Mouse (Mus musculus) forebrain, embryonic 11.5 days (tissue): ENCODE measurements around the gene Med16. TPM values are rescaled to one million over a fixed set of nuclear protein-coding genes. Genes with fewer than 3 reads are reported as not detected.

Experiments used
- ATAC-seq: fragments of 200-750 bp; cut with Nextera tagmentation; replicated peaks from 2 replicates; pipeline ENCODE4 v1.8.0; 2017; ENCODE audit warnings: moderate TSS enrichment; ENCODE audit not compliant: low FRiP score
- DNase-seq: peaks from one replicate; pipeline ENCODE4 v3.0.0-alpha.2; 2017; ENCODE audit warnings: low spot score
- H3K27ac ChIP-seq: fragments of 300-500 bp; sonication (generic); 2 replicates; pipeline ENCODE4 v1.5.1; 2014; ENCODE audit warnings: low read depth, low read length
- H3K27me3 ChIP-seq: fragments of 300-500 bp; sonication (generic); 2 replicates; pipeline ENCODE4 v1.6.1; 2014; ENCODE audit warnings: mild to moderate bottlenecking, low read length, mixed read lengths; ENCODE audit not compliant: control insufficient read depth, insufficient read depth
- H3K36me3 ChIP-seq: fragments of 300-500 bp; sonication (generic); 2 replicates; pipeline ENCODE4 v1.6.1; 2014; ENCODE audit warnings: mild to moderate bottlenecking, low read length, moderate library complexity, mixed read lengths; ENCODE audit not compliant: control insufficient read depth, insufficient read depth
- H3K4me1 ChIP-seq: fragments of 300-500 bp; sonication (generic); replicated peaks from 2 replicates; pipeline ENCODE4 v1.6.1; 2014; ENCODE audit warnings: low read length, mixed read lengths; ENCODE audit not compliant: control insufficient read depth, insufficient read depth
- H3K4me2 ChIP-seq: fragments of 300-500 bp; sonication (generic); 2 replicates; pipeline ENCODE4 v1.6.1; 2014; ENCODE audit warnings: low read depth, mild to moderate bottlenecking, low read length, moderate library complexity, mixed read lengths; ENCODE audit not compliant: severe bottlenecking
- H3K4me3 ChIP-seq: fragments of 300-500 bp; sonication (generic); 2 replicates; pipeline ENCODE4 v1.5.1; 2014; ENCODE audit warnings: low read depth, low read length
- H3K9ac ChIP-seq: fragments of 300-500 bp; sonication (generic); 2 replicates; pipeline ENCODE4 v1.6.1; 2014; ENCODE audit warnings: low read length
- H3K9me3 ChIP-seq: fragments of 300-500 bp; sonication (generic); 2 replicates; pipeline ENCODE4 v1.6.1; 2016; ENCODE audit warnings: low read length, mixed read lengths; ENCODE audit not compliant: control insufficient read depth
- WGBS: fragments of 180-500 bp; shearing (Covaris S2); extraction: QIAGEN DNeasy Blood & Tissue Kit; methylation state at CpG from one replicate; pipeline ENCODE4 v1.1.7; 2014; 5-methylcytosine and 5-hydroxymethylcytosine counted together
- polyA plus RNA-seq: library from polyadenylated mRNA; unstranded; fragments of >200 nt; fragmentation: Nextera tagmentation; extraction: Ambion mirVana; gene quantifications from 2 replicates; pipeline ENCODE4 v1.2.1, GENCODE M21; 2014

The Med16 gene
- polyA plus RNA-seq, 1 experiment from 2014 or later: 60.4 TPM

GRCm38 (mm10) chr10:79914948-79915596 lies 6.3 kb upstream of the Med16 start:
- Histone ChIP-seq H3K4me3 (no peak overlapping the region), H3K9ac (peak overlapping the region; percentile 20; the same call in 1 of the 2 replicates), H3K4me1 (peaks cover 15% of the 10 kb centered on the region), H3K36me3 (no peaks in the 10 kb centered on the region), H3K4me2 (no peak overlapping the region), H3K9me3 (no peaks in the 10 kb centered on the region), H3K27ac (no peak overlapping the region), H3K27me3 (peaks cover 29% of the 10 kb centered on the region)
- ATAC-seq: no peak
- DNase-seq: no peak
- WGBS: 76% methylated on average over 7 of the region's 7 CpGs

DNA sequence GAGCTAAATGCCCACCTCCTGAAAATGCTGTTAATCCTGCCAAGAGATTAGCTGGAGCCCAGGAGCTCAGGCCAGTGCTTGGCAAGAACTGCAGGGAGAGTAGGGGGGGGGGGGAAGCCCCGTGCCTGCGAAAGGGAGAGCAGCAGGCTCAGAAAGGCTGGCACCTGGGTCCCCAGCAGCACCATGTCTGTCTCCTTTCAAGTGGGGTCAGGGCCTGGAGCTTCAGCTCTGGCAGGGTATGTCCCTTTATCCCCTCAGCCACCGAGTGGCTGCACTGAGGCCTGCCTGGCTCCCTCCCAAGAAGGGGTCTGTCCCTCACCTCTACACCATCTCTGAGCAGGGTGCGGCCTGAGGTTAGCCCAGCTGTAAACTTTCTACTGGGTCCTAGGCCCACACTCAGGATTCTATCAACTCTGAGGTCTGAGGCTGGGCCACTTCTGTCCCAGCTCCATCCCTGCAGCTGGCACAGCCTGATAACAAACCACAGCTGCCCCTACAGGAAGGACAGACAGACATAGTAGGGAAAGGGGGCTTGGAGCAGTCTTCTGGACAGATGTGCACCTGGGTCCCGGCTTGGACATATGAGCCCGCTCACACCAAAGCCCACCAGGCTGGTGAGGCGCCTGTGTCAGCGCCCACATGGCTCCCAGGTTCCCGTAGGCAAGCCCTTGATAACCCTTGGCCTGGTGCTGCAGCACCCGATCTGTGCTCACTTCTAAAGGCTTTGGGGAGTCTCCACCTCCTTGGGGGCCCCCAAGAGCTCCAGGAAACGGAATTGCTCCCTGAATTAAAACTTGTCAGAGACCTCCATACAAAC lies 5.6 kb upstream of the Med16 start:
- ATAC-seq (no peak), DNase-seq (no peak)
- H3K27ac ChIP-seq: no peak overlapping the region
- 67% methylated on average over 9 of the region's 11 CpGs for WGBS
- peaks cover 13% of the 10 kb centered on the region for H3K4me1 ChIP-seq
- H3K4me3 ChIP-seq: no peak overlapping the region
- peaks cover 22% of the 10 kb centered on the region for H3K27me3 ChIP-seq
- no peaks in the 10 kb centered on the region for H3K9me3 ChIP-seq
- no peak overlapping the region for H3K4me2 ChIP-seq
- H3K36me3 ChIP-seq: no peaks in the 10 kb centered on the region
- no peak overlapping the region for H3K9ac ChIP-seq

- H3K4me2 ChIP-seq: no peak overlapping the region
- peaks cover 3% of the 10 kb centered on the region for H3K27me3 ChIP-seq
- H3K9ac ChIP-seq: no peak overlapping the region
- no peak overlapping the region for H3K4me3 ChIP-seq
- no peak for ATAC-seq
- H3K27ac ChIP-seq: no peak overlapping the region
- H3K36me3 ChIP-seq: no peaks in the 10 kb centered on the region
- DNase-seq: no peak
- 66% methylated on average over 20 of the region's 20 CpGs for WGBS
- H3K4me1 ChIP-seq: peaks cover 11% of the 10 kb centered on the region
- no peaks in the 10 kb centered on the region for H3K9me3 ChIP-seq
Measured at GRCm38 (mm10) chr10:79912412-79912811, 3.7 kb upstream of the Med16 start.

DNA sequence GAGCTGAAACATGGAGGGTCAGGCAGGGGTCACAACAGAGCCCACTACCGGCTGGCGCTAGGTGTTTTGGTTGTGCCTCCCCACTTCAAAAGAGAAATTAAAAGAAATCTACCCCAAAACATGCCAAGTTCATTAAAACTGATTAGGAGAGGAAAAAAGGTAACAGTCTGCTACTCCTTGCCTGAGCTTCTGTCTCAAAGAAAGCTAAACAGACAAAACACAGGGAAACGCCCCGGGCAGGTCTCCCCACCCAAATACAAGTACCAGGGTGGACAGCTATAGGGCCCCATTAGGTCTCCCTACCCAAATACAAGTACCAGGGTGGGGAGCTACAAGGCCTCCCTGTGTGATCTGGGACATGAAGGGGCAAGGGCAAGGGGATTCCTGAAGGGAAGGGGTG lies 1.8 kb upstream of the Med16 start, which contains the start of gene Gm26602:
Gm26602 (plus strand) TSS at position 301 of the 400 bp plus-strand sequence.
- H3K4me2 ChIP-seq: no peak within 1 kb of the TSS
- H3K27me3 ChIP-seq: no peaks in the 10 kb centered on the region
- DNase-seq (no peak), ATAC-seq (no peak)
- peaks cover 9% of the 10 kb centered on the region for H3K4me1 ChIP-seq
- no peaks in the 10 kb centered on the region; the same call in 1 of the 2 replicates for H3K36me3 ChIP-seq
- H3K9me3 ChIP-seq: no peaks in the 10 kb centered on the region
- H3K27ac ChIP-seq: no peak within 1 kb of the TSS
- H3K4me3 ChIP-seq: no peak within 1 kb of the TSS
- 97% methylated on average over 4 of the region's 4 CpGs for WGBS
- no peak within 1 kb of the TSS for H3K9ac ChIP-seq

- 24% methylated on average over 14 of the region's 14 CpGs for WGBS
- Histone ChIP-seq H3K9ac (peak overlapping the region; percentile 94; the same call in 1 of the 2 replicates), H3K36me3 (no peaks in the 10 kb centered on the region; the same call in 1 of the 2 replicates), H3K4me1 (0 out of 2 replicates have a peak, but pooled peaks cover 5% of the 10 kb centered on the region), H3K4me2 (peak overlapping the region; percentile 26; the same call in 1 of the 2 replicates), H3K4me3 (peak overlapping the region; percentile 68; the same call in 1 of the 2 replicates), H3K27ac (peak overlapping the region; percentile 95; the same call in 1 of the 2 replicates), H3K27me3 (0 out of 2 replicates have a peak, but pooled peaks cover 2% of the 10 kb centered on the region), H3K9me3 (no peaks in the 10 kb centered on the region)
- DNase-seq: no peak
- ATAC-seq: peak; percentile 35
Measured at GRCm38 (mm10) chr10:79909092-79909922, 584 bp upstream of the Med16 start.

GRCm38 (mm10) chr10:79907415-79907814 lies 1.3 kb downstream of the Med16 start:
- H3K36me3 ChIP-seq: no peaks in the 10 kb centered on the region; the same call in 1 of the 2 replicates
- no peak overlapping the region for H3K27ac ChIP-seq
- DNase-seq: no peak
- H3K4me2 ChIP-seq: no peak overlapping the region
- H3K9me3 ChIP-seq: no peaks in the 10 kb centered on the region
- 0 out of 2 replicates have a peak, but pooled peaks cover 5% of the 10 kb centered on the region for H3K4me1 ChIP-seq
- ATAC-seq: no peak
- peaks cover 11% of the 10 kb centered on the region; the same call in 1 of the 2 replicates for H3K27me3 ChIP-seq
- H3K9ac ChIP-seq: no peak overlapping the region
- no peak overlapping the region for H3K4me3 ChIP-seq
- WGBS: 95% methylated on average over 10 of the region's 10 CpGs

DNA sequence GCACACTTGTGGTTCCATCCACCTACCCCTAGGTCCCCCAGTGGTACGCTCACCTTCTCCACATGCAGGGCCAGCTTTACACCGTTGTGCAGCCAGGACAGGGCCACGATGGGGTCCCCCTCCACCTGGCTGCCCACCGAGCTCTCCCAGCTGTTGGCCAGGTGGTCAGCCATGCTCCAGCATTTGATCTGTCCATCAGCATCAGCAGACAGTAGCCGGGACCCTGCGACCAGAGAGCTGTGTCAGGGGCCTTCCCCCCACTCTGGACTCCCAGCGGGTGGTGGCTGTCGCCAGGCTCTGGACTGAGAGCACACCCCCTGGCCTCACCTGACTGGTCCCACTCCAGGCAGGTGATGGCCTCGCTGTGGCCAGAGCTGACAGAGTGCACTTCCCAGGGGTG lies 2.0 kb downstream of the Med16 start:
- DNase-seq (no peak), ATAC-seq (no peak)
- Histone ChIP-seq H3K4me1 (0 out of 2 replicates have a peak, but pooled peaks cover 5% of the 10 kb centered on the region), H3K4me2 (no peak overlapping the region), H3K27ac (no peak overlapping the region), H3K36me3 (no peaks in the 10 kb centered on the region; the same call in 1 of the 2 replicates), H3K9me3 (no peaks in the 10 kb centered on the region), H3K27me3 (peaks cover 13% of the 10 kb centered on the region; the same call in 1 of the 2 replicates), H3K9ac (no peak overlapping the region), H3K4me3 (no peak overlapping the region)
- 96% methylated on average over 9 of the region's 9 CpGs for WGBS

DNA sequence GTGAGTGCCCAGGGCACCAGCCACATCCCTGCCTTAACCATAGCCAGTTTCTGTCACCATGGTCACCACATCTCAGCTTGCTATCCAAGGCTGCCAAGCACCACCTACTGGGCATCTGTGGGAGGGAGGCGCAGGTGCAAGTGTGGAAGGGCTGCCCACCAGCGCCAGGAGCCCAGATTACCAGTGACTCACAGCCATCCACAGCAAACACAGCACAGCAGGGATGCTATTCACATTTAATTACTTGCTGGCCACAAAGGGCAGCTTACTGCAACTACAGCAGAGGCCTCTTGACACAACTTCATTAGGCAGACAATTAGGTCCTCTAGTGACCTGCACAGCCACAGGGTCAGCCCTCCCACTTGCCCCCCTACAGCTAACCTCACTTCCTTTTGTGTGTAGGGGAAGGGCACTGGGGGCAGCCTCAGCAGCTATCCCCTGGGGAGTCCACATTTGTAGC lies 7.7 kb downstream of the Med16 start:
- H3K4me1 ChIP-seq: peaks cover 7% of the 10 kb centered on the region
- H3K27me3 ChIP-seq: peaks cover 25% of the 10 kb centered on the region; the same call in 1 of the 2 replicates
- no peak overlapping the region for H3K9ac ChIP-seq
- peak; percentile 58 for ATAC-seq
- no peak overlapping the region for H3K4me2 ChIP-seq
- WGBS: 14% methylated on average over 2 of the region's 2 CpGs
- no peak overlapping the region for H3K27ac ChIP-seq
- H3K36me3 ChIP-seq: peaks cover 2% of the 10 kb centered on the region; the same call in 1 of the 2 replicates
- DNase-seq: no peak
- no peaks in the 10 kb centered on the region for H3K9me3 ChIP-seq
- no peak overlapping the region for H3K4me3 ChIP-seq
